Mouse (Mus musculus) telencephalon, adult 2 months (tissue): ENCODE results near the gene Sod2.
"Not testable (repeated sequence)": the region's sequence is repeated elsewhere in the genome, so short reads cannot be mapped to it uniquely, and the experiment has no call there.

Experiments used
- DNase-seq: peaks from one replicate; pipeline ENCODE4 v3.0.0-alpha.2; 2011; ENCODE audit warnings: low read depth, low spot score

Gene Sod2

GRCm38 (mm10) chr17:13009887-13010286 lies 3.2 kb downstream of the Sod2 start:
- DNase-seq: peak; percentile 64

GRCm38 (mm10) chr17:13013316-13013715 lies 6.7 kb downstream of the Sod2 start:
- DNase-seq: no peak

- DNase-seq: not testable (repeated sequence)
These were observed 30.1 kb downstream of the Sod2 start for GRCm38 (mm10) chr17:13036627-13037192.

- peak; percentile 40 for DNase-seq
These were observed 37.4 kb downstream of the Sod2 start for GRCm38 (mm10) chr17:13043846-13044673.

GRCm38 (mm10) chr17:13052124-13052813 lies 45.6 kb downstream of the Sod2 start, which contains the start of gene Gpr31b:
Gene Gpr31b, minus strand, starts transcription at chr17:13052296.
- not testable (repeated sequence) for DNase-seq

GRCm38 (mm10) chr17:13060804-13061203 lies 54.2 kb downstream of the Sod2 start, which contains the start of gene Tcp10b:
Gene Tcp10b, plus strand, starts transcription at chr17:13061104.
- DNase-seq: not testable (repeated sequence)

- not testable (repeated sequence) for DNase-seq
These were observed 56.2 kb downstream of the Sod2 start for GRCm38 (mm10) chr17:13062882-13063281.

- not testable (repeated sequence) for DNase-seq
These were observed 61.3 kb downstream of the Sod2 start for GRCm38 (mm10) chr17:13067864-13068385.

- not testable (repeated sequence) for DNase-seq
These were observed 62.6 kb downstream of the Sod2 start for GRCm38 (mm10) chr17:13069227-13069626.
